Mouse (Mus musculus): Measurements from ENCODE around the gene Emc6. TPM values are rescaled to one million over a fixed set of nuclear protein-coding genes. Genes with fewer than 3 reads are reported as not detected.

Emc6 gene
- total RNA-seq (2021), result 10 to 100 TPM; 54.4 to 58.8 TPM

DNA sequence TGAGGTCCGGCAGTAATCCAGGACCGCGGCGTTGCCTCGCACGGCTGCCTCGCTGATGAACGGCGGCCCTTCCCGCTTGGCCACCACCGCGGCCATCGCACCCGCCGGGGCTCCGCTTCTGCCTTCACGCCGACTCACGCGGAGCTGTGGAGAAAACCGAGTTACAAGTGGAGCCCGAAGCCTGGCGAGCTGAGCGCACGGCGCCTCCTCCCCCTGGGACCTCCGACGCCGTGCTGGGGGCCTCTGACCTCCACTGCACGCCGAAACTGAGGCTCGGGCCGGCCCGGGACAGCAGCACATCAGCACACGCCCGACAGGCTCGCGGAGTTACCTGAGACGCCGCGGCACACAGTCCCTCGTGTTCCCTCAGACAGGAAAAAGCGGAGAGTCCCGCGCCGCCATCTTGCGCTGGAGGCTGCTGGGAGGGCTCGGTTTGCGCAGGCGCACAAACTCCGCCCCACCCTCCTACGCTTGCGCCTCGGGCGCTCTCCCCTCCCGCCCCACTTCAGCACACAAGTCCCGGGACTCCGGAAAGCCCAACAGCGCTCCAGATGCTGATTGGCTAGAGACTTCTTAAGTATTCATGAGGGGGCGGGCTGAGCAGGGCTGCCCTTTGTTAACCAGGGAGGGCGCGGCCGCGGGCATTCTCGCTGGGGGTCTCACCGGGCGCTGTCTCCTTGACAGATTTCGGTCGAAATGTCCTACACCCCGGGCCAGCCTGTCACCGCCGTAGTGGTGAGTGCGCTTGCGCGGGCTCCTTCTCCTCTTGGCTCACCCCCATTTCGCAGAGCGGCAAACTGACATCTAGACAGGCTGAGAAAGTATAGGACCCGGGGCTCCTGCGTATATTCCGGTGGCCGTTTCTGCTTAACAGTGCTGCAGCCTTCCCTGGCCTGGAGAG, at the start of gene Emc6, which contains the start of gene Tax1bp3:
Emc6 (minus strand) TSS at position 430 of the 901 bp plus-strand sequence.
Tax1bp3 (plus strand) TSS at position 476 of the 901 bp plus-strand sequence.
- peak; percentile 94 to 95 for DNase-seq (ENCODE audit: low spot score in 2 of 2)
- intact Hi-C loops (cut with DNase I), result loop anchor here (1.0 kb wide), 2 partner anchors 22 to 1194 kb away; partner anchors contain the start of genes Ctns and Shpk

DNA sequence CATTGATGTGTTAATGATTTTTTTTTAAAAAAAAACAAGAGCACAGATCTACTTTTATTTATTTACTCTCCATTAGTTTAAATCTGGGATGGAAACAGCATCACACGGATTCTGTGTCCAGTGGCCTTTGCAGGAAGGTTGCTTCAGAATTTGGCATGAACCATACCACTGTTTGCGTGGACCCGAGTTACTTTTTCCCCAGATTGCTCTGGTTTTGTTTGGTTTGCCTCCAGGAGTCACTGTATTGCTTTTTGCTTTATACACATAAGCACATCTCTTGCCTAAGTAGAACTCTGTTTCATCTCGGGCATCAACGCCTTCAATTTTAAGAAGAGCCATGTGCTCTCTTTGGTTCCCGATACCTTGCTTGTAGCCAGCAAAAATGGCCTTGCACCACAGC, 49.0 kb upstream of the Emc6 start:
- intact Hi-C loops (cut with DNase I), result no loop called here
- no peak for DNase-seq (ENCODE audit: low spot score in 2 of 2)

DNA sequence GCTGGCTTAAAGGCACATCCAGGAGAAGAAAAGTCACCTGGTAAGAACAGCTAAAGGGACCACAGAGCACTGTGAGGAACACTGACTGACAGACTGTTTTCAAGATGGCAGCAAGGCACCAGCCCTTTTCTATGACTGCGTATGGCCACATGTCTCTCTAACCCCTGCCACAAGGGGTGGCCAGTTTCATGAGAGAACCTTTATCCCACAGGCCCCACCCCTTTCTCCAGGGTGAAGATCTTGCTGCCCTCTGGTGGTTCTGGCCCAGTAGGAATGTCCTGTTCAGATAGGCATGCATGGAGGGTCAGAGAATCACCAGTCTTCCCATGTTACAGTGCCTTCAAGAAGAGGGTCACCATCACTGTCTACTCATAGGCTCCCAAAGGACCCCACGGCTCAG, 47.1 kb upstream of the Emc6 start:
- DNase-seq (ENCODE audit: low spot score in 2 of 2), result no peak
- intact Hi-C loops (cut with DNase I), result no loop called here

DNA sequence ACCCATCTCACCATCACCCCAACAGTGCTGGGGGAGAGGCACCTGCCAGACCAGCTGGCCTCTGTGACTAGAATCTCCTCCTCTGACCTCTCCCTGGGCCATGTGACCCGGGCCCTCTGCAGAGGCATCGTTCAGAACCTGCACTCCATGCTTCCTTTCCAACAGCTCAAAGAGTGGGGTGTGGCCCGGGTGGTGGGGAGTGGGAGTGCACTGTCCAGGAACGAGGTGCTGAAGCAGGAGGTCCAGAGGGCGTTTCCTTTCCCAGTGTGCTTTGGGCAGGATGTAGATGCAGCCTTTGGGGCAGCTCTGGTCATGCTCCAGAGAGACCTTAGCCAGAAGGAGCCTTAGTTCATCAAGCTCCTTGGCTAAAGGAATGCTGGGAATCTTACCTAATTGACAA, 46.0 kb upstream of the Emc6 start:
- intact Hi-C loops (cut with DNase I), result no loop called here
- DNase-seq (ENCODE audit: low spot score in 2 of 2), result no peak

DNA sequence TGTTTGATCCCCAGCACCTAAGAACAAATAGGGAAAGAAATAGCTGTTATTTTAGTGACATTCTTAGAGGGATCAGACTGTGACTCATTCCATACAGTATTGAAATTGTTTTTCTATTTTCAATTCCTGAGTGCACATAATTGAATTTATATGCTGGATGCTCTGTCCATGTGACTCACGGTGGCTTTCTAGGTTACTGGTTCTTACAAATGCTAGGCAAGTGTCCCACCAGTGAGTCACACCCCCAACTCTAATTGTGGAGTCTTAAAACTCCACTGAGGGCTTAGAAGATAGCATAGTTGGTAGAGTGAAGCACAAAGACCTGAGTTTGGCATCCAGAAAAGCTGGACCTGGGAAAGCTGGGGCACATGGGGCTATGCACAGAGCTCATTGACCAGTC, 43.8 kb upstream of the Emc6 start:
- intact Hi-C loops (cut with DNase I), result no loop called here
- DNase-seq (ENCODE audit: low spot score in 2 of 2), result no peak

DNA sequence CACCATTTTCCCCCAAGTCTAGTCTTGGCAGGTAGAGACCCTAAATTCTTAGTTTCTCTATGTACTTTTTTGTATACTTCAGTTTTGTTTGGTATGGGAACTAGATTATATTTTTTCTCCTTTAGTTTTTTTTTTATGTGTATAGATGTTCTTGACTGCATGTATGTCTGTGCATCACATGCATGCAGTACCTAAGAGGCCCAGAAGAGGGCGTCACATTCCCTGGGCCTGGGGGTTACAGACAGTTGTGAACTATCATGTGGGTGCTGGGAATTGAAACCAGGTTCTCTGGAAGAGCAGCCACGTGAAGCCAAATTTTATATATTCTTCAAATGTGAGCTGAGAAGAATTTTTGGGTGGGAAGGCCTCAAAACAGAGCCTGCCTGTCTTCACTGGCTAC, 42.8 kb upstream of the Emc6 start:
- intact Hi-C loops (cut with DNase I), result no loop called here
- no peak for DNase-seq (ENCODE audit: low spot score in 2 of 2)

DNA sequence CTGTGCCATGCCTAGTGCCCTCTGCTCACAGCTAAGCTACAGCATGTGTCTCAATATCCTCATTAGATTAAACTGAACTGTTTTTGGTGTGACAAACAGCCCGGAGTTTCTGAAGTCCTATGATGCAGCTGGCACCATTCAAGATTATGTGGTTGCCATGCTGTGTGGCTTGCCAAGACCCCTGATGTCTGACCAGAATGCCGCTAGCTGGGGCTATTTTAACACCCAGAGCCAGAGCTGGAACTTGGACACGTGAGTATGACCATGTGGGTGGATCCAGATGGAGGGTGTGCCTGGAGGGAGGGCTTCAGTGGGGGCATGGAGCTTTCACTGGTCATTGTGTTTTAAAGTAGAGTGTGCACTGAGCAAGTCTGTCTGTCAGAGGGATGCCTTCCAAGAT, 37.1 kb upstream of the Emc6 start:
- DNase-seq (ENCODE audit: low spot score in 2 of 2), result no peak
- intact Hi-C loops (cut with DNase I), result no loop called here

DNA sequence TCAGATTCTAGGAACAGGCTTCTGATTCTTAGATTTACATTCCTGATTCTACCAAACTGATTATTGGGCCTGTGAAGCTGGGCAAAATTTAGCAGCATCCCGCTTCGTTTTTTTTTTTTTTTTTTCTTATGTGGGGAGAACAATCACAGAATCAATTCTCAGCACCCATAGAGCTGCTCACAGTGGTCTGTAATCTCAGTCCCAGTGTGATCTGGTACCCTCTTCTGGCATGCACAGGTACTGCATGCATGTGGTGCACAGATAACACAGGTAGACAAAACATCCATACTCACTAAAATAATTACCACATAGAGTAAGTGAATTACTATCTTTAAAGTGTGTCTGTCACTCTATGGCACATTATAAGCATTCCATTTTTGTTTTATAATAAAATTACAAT, 30.8 kb upstream of the Emc6 start:
- DNase-seq (ENCODE audit: low spot score in 2 of 2), result no peak
- intact Hi-C loops (cut with DNase I), result no loop called here

DNA sequence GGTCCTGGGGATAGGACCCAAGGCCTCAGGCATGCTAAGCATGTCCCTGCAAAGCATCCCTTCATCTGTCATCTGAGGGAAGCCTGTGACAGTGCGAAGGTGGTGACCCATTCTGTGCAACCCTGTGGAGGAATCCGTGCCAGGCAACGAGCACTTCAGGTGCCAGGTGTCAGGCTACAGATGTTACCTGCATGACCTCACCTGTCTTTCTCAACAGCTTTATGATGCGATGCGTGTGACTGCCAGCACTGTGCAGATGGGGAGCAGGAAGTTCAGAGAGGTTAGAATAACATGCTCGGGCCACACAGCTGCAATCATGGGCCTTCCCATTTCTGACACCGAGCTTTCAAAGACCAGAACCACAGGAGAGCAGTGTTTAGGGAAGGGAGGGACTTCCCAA, 28.4 kb upstream of the Emc6 start:
- intact Hi-C loops (cut with DNase I), result no loop called here
- DNase-seq (ENCODE audit: low spot score in 2 of 2), result no peak

DNA sequence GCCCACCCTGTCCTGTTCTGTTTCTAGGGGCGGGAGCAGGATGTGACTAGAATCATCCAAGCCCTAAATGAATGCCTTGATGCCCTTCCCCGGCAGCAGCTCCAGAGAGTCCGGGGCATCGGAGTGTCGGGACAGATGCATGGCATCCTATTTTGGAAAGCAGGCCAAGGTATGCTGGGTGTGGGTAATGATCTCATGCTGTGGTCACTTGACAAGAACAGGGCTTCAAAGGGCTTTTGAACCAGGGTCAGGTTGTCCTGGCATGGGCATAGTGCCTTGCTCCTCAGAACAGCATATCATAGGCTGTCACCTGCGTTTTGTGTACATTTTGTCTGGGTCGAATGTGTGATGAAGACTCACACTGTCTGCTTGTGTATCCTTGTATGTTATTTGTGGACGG, 27.1 kb upstream of the Emc6 start:
- intact Hi-C loops (cut with DNase I), result no loop called here
- no peak for DNase-seq (ENCODE audit: low spot score in 2 of 2)

DNA sequence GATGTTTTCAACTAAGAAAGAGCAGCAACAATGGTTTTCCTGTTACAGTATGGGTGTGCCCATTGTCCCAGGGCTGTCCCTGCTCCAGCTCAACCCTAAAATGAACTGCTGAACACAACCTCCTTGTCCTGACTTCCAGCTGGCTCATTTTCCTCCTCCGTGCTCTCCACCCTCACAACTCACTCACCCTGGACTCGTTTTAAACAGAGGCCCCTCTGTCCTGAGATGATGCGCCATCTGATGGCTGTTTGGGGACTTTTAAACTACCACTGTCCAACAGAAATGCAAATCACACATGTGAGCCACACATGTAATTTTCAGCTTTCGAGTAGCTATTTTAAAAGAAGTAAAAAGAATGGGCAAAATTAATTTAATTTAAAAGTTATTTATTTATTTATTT, 24.8 kb upstream of the Emc6 start:
- DNase-seq (ENCODE audit: low spot score in 2 of 2), result no peak
- intact Hi-C loops (cut with DNase I), result no loop called here

DNA sequence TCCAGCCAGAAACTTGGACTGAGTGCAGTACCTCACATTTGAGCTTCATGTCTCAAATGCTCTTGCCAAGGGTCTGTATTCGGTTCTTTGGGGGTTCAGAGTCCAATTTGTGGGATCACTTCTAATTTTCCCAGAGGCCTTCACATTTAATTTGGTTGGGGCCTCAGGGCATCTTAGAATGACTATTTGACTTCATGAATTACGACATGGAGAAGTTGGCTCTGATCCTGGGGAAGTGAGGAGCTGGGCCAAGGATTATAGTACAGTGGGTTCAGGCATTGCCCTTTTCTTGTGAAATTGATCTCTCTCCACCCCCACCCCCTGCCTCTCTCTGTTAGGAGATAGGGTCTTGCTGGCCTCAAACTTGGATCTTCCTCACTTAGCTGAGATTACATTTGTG, 24.2 kb upstream of the Emc6 start:
- intact Hi-C loops (cut with DNase I), result no loop called here
- DNase-seq (ENCODE audit: low spot score in 2 of 2), result no peak

DNA sequence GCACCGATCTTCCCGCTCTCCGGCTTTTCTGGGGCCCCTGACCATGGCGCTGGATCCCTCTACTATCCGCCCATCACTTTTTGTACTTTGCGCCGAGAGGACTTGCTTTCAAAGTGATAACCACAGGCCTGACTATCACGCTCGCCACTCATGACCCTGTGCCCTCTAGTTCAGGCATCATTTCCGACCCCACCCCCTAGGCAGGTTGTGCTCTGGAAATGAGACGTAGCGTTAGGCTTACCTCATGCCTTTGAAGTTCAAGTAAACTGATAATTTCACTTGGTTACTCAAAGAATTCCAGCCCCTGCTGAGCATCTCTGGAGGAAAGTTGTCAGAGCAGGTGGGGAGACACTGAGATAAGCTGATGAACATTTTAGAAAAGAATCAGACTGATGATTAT, 23.0 kb upstream of the Emc6 start:
- no peak for DNase-seq (ENCODE audit: low spot score in 2 of 2)
- intact Hi-C loops (cut with DNase I), result loop anchor here (1.0 kb wide), 1 partner anchor 23 kb away; the partner anchor contains the start of genes Emc6 and Tax1bp3

DNA sequence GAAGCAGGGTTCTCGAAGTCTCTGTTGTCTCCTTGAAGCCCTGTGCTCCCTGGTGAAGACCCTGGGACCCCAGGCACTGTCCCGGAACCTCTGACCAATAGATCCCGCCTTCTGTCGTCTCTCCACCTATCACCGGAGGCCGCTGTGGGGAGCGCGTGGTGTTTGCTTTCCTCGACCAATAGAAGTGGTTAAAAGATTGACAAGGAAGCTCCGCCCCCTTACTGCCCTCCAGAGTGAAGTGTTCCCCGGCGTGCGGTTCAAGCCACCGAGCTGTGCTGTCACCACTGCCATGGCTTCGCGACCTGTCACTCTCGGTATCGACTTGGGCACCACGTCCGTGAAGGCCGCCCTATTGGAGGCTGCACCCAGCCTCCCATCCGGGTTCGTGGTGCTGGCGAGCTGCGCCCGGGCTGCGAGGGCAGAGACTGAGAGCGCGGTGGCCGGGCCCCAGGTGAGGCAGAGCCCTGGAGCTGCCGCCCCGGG, 22.4 kb upstream of the Emc6 start, which contains the start of gene Shpk:
Shpk (plus strand) TSS at position 231 of the 483 bp plus-strand sequence.
- peak; percentile 95 to 96 for DNase-seq (ENCODE audit: low spot score in 2 of 2)
- intact Hi-C loops (cut with DNase I), result loop anchor here (1.0 kb wide), 1 partner anchor 22 kb away; the partner anchor contains the start of genes Emc6 and Tax1bp3

DNA sequence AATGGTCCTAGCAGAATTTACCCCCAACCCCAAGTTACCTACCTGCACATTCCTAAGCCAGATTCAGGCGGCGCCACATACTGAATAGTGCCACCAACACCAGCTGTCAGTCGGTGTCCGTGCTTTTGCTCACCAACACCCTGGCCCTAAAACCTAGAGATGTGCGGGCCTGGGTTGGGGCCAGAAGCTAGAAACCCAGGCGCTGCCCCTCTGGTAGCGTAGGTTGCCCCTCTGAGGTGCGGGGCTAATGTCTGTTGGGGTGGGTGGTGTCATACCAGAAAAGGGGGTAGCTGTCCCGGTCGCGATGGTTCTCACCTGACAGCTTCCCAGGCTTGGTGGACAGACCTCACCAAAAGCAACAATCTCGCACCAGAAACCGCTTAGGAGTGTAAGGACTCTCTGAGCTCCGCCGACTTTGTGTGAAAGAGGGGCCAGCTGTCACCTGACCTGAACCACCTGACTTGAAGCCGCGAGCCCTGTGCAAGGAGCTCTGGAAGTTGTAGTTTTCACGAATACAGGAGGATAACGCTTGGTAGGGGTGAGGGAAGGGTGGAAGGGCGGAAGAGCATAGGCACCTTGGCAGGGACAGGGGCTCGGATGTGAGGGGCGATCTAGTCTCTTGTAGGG, 21.9 kb upstream of the Emc6 start, which contains the start of gene Ctns:
Ctns (minus strand) TSS at position 440 of the 627 bp plus-strand sequence.
- intact Hi-C loops (cut with DNase I), result loop anchor here (1.0 kb wide), 1 partner anchor 21 kb away; the partner anchor contains the start of genes Emc6 and Tax1bp3
- DNase-seq (ENCODE audit: low spot score in 2 of 2), result peak in 1 of 2 experiments; percentile 87

DNA sequence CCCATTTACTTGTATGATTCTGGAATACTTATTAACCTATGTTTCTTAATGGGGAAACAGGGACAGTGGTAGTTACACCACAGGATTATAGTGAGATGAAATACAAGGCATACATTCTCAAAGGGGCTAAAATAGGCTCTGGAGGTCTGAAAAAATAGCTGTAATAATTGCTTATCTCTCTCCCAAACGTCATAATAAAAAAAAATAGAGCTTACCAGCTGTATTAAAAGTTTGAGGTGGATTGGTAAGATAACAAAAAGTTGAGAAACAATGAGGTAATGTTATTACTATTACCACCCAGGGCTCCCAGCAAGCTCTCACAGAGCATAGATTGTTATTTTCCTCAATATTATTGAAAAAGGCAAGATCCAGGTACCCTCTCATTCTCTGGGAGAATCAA, 21.4 kb upstream of the Emc6 start:
- intact Hi-C loops (cut with DNase I), result no loop called here
- DNase-seq (ENCODE audit: low spot score in 2 of 2), result no peak

DNA sequence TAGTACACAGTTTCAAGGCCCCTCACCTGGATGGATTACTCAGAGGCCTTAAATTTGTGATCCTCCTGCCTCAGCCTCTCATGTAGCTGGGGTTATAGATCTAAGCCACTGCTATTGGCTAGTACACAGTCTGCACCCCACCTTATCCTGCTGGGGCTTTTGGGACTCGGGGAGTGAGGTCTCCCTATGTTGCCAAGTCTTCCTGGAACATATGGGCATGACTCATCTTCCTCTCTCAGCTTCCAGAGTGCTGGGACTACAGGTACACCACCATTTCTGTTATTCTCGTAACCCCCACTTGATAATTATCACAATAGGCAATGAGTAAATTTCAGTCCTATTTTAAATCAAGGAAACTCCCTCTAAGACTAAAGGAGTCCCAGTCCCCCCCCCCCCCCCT, 17.6 kb upstream of the Emc6 start:
- no peak for DNase-seq (ENCODE audit: low spot score in 2 of 2)
- intact Hi-C loops (cut with DNase I), result no loop called here

DNA sequence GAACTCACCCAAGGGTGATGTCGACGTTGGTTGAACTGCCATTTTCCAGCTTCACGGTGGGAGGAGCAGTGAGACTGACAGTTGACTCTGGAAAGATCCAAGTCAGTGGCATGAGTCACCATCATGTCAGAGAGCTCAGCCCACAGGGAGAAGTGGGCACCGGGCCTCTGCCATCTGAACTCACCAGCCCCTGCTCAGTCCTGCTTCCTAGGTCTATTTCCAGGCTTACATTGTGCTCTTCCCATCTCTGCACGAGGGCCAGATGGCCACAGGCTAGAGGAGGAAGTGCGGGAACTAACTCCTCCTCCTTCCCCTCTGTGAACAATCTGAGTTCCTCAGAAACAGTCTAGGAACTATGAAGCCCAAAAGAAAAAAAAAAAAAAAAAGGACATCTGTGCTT, 16.2 kb upstream of the Emc6 start:
- intact Hi-C loops (cut with DNase I), result no loop called here
- DNase-seq (ENCODE audit: low spot score in 2 of 2), result no peak

DNA sequence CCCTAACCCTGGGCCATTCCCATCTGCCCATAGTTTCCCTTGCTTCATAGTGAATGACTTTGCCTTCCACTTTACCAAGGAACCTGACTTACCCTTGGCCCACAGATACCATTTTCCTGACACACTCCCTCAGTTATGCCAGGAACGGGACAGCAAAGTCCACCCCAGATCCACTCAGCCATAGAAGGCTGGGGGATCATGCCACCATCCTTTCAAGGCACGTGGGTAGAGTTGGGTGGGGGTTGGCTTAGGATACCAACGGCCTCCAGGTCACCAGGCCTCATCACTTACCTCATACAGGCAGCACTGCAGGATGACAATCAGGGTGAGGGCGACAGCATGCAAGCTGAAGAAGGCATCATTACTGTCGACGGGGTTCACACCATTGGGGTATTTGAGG, 10.4 kb upstream of the Emc6 start:
- no peak for DNase-seq (ENCODE audit: low spot score in 2 of 2)
- intact Hi-C loops (cut with DNase I), result no loop called here

DNA sequence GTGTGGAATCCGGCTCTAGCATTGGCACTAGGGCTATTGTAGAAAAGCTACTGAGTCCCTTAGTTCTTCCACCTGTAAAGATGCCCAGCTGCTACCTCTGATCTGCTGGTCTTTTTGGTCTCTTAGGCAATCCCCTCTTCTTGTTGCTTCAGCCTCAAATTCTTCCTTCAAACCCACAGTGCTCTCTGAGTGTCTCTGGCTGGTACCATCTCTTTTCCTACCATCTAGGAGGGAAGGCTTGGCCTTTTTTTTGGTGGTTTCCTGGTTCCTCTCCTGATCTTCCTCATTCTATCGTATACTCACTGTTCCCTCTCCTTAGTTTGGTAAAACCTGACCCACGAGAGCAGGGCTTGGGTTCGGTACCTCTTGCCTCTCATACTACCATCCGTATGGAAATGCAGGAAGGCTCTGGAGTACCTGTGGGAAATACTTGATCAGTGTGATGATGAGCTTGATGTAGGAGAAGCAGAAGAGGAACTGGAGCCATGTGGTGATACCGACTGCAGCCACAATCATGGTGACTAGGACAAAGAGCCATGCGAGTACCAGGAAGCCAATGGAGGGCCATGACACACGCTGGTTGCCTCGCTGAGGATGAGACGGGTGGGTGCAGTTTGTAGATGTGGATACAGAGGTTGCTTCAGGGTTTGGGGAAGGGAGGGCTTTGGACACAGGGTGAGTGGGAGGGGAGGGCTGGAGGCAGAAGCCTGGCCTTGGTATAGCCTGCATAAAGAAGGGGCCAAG, 9.2 kb upstream of the Emc6 start:
- intact Hi-C loops (cut with DNase I), result no loop called here
- DNase-seq (ENCODE audit: low spot score in 2 of 2), result no peak

Data from left cerebral cortex, postnatal 36 days (tissue).